Mouse (Mus musculus): ENCODE measurements around the gene Slc25a35.
"Not testable (repeated sequence)": the region's sequence is repeated elsewhere in the genome, so short reads cannot be mapped to it uniquely, and the experiment has no call there.

DNA sequence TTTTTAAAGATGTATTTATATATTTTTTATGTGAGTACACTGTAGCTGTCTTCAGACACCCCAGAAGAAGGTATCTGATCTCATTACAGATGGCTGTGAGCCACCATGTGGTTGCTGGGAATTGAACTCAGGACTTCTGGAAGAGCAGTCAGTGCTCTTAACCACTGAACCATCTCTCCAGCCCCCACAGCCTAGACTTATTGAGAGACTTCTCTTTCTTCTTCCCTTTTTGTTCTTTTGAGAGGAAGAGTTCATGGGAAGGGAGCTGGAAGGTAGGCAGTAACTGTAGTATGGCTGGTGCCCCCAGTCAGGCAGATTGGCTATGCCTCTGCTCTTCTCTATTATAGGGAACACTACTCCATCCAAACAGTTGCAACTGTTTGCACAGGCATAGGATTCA, 38.6 kb downstream of the Slc25a35 start:
- TF ChIP-seq CTCF (IDR thresholded peaks at IDR 0.05; ENCODE audit: borderline replicate concordance, insufficient read depth, low read depth, low read length); POLR2A (IDR thresholded peaks at IDR 0.05; ENCODE audit: borderline replicate concordance, insufficient read depth, low read length): not testable (repeated sequence)
